Mouse (Mus musculus): Measurements from ENCODE around the gene Krtap14.

- no peak for TF ChIP-seq POLR2A (IDR thresholded peaks at IDR 0.05; ENCODE audit: borderline replicate concordance, insufficient read depth, low read length)
- TF ChIP-seq CTCF (IDR thresholded peaks at IDR 0.05; ENCODE audit: borderline replicate concordance, insufficient read depth, low read depth, low read length) = no peak
Measured at GRCm38 (mm10) chr16:88777596-88777995, 48.3 kb downstream of the Krtap14 start, which contains the start of gene Gm5965.
